Mouse (Mus musculus) fibroblast of lung, adult 2 months (primary cell): ENCODE measurements around the gene Mme.

Source experiments
- DNase-seq: peaks from one replicate; pipeline ENCODE4 v3.0.0-alpha.2; 2011; ENCODE audit warnings: low read depth

Mme gene

DNA sequence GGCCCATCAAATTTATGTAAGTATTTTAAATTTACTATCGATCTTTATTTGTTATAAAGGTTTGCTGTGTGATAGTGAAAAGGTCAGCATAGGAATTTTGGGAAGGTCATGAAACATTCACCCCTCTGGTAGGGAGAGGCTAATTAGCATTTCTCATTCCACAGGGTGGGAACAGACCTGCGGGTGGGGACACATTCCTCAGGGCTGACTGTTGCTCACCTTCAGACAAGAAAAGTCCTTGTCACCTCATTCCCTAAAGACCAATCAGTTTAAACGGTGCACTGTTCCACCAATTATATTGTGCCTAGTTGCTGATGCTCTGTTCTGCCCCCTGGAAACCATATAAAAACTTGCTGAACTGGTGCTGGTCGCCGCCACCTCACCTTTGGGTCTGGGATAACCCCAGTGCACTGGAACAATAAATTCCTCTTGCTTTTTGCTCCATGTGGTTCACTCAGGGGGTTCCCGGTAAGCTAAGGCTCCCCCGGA lies at the start of gene Mme:
Mme (plus strand) TSS at position 439 of the 489 bp plus-strand sequence.
- no peak for DNase-seq

DNA sequence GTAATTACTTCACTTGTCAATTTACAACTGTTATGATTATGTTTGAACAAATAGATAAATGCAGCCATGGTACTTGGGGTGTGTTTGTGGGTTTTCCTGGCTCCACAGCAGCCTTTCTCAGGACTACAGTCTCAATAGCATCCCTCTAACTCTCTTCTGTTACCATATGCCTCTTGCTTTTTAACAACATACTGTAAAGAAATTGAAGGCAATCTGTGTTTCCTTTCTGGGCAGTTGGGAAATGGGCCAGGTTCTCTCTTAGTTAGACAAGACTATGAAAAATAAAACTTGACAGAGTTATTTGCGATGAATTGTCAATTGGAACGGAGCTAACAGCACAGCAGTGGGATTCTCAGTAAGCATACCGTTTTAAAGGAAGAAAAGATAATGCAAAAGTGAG lies 44.8 kb upstream of the Mme start:
- no peak for DNase-seq

DNA sequence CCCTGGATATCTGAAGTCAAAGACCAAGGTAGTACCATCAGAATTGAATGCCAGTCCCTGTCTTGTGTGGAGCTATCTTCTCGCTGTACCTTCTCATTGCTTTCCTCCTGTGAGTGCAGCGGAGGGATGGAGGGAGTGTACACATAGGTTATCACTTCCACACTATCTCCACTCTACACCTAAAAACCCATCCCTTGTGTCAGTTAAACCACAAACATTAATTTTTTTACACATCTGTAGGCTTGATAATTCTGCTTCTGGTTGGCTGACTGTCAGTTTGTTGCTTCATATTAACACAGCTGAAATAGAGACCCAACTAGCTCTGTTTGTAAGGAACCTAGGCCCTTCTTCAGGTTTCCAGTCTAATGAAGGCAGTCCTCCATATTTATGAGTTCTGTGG lies 43.3 kb upstream of the Mme start:
- DNase-seq, result no peak

DNA sequence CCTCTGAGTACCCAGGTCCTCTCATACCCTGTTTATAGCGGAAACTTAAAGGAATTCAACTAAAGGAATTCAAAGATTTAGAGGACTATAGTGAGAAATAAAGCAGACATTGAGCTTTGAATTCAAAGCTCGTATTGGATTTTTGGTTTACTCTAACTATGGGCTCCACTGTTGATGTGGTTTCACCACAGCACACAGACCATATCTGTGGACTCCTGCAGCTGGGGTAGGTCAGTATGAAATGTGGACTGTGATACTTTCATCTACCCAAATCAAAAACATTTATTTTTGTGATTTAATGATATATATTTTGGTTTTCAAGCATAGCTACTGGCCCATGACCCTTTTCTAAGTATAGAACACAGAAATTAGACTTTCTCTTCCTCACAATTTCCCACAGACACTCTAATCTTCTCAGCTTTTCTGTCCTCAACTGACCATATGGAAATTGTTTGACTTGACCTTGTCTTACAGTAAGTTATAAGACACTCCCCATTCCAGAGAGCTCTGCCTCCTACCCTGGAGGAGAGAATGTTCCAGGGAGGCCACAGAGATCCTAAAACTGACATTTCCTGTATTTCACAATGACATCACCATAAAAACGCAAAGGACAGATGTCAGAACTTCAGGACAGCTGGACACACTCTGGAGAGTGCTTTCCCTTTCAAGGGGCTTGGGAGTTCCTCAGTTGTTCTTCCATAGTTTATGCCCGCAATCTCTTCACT lies 19.3 kb upstream of the Mme start:
- no peak for DNase-seq

DNA sequence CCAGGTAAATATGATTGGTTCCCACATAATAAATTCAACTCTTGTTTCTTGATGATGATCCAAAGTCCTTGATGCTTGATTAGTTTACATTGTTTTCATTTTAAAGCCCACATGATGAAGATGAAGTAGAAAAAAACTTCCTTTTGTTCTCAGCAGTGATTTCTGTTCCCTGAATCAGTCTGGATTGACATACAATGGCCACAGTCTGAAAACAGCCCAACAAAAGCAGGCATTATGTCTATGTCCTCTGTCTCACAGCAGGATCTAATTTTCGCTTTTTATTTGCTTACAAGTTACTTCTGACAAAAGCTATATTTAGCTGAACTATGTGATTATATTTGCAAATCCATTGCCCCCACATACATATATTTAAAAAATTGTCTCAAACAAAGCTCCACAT lies 17.7 kb upstream of the Mme start:
- DNase-seq, result no peak

DNA sequence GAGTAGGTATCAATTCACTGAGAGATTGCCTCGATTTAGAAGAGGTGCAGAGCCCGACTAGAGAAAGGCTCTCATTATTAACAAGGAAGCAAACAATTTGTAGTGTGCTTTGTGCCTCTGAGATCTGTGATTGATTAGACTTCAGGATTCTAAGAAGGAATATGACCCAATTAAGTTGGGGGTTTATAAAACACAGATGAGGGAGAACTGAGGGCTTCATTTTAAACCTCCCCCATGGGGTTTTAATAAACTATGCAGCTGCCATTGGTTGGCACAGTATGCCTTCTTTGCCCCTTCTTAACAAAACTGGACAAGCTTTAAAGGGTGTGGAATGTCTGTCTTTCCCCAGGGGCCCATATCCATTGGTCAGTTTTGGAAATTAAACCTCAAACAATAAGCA lies 5.4 kb upstream of the Mme start:
- no peak for DNase-seq

DNA sequence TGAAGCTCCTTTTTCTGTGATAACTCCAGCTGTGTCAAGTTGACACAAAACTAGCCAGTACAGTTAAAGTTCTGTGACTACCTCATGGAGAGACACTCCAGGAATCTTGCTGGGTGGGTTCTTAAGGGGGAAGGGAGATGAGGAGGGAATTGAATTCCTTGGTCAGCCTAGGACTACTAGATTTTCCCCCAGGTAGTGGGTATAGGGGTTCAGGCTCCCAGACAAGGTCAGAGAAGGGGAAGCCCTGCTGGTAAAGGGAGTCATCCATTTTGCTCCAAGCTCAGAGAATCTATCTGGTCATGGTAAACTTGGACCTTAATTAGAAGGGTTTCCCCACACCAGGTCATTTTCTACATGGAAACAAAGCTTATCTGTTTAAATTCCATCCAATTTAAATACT lies 2.4 kb downstream of the Mme start:
- DNase-seq, result no peak

DNA sequence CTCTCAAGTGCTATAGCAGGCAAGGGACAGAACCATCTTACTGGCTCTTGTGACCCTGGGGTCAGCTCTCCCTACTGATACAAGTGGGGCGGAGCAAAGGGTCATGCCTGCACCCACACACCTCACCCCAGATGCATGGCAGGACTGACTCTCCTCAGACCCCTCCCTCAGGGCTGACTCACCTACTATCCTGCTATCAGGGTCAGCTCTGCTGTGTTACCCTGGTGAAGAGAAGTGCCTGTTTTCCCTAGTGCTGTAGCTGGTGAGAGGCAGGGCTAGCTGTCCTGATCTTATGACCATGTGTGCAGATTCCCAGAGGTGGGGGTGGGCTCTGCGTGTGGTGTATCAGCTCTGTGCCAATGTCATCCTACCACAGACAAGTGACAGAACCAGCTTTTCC lies 30.8 kb downstream of the Mme start:
- DNase-seq, result no peak

DNA sequence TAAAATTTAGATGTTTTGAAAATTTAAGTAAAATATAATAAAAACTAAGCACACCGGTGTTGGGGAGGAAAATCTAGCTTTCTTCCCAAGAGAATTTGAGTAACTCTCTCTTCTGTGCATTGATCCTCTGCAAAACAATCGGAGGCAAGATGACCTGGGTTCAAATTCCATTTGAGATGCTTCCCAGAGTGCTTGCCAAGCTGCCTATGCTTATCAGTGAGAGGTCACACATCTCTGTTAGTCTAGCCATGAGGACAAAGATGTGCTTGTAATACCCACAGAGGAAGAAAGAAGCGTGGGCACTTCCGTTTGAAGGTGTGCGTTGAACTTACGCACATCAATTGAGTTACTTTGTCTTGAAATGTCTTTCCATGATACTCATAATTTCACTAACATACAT lies 53.0 kb downstream of the Mme start:
- no peak for DNase-seq

DNA sequence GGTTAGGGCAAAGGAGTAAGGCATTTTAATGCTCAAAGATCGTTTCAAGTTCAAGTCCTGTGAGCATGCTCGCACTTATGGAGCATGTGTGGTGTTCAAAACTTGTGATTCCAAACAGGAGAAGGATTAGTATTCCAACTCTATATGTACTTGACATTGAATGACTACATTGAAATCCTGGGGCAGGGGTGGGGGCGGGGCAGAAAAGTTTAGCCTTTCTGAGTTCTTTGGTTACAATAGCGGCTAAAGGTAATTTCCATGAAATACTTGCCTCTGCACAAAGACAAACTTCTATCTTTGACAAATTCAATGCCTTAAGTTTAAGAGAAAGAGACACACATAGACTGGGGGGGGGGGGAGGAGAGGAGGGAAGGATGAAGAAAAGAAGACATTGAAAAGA lies 53.5 kb downstream of the Mme start:
- no peak for DNase-seq

DNA sequence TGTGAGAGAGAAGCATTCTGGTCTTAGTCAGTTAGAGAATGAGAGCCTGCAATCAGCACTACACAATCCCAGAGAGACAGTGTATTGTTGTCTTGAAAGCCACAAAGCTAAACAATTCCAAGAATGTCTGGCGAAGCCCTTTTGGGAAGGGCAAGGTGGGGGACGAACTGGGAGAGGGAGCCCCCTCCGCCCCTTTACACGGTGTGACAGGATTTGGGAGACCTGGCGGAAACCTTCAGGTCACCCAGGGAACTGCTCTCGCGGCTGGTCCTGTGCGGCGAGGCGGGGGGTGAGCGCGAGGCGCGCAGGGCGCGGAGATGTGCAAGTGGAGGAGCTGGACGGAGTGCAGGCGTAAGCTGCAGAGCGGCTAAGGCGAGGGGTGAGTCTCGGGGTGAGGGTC lies 53.9 kb downstream of the Mme start:
- no peak for DNase-seq

DNA sequence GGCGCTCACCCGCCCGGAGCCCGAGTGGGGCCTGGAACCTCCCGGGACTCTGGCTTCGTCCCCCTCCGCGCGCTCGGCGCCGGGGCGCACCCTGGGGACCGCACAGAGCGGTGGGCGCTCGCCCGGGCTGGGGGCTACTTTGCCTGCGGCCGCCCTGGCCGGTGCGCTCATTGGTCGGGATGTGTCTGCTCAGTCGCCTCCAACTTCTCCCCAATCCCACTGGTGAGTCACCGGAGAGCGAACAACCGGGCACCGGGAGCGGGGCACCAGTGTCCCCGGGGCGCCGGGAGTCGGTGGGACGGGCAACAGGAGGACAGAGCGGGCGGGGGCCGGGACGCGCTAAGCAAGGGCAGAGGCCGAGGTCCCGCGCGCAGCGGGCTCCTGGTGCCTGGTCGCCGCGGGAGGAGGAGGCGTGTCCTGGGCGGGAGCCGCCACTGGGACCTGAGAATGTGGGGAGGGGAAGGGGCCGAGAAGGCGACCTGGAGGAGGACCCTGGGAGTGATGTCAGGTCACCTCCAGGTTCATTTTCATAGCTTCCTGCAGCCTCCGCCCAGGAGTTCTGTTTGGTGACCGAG lies 54.4 kb downstream of the Mme start:
- no peak for DNase-seq

DNA sequence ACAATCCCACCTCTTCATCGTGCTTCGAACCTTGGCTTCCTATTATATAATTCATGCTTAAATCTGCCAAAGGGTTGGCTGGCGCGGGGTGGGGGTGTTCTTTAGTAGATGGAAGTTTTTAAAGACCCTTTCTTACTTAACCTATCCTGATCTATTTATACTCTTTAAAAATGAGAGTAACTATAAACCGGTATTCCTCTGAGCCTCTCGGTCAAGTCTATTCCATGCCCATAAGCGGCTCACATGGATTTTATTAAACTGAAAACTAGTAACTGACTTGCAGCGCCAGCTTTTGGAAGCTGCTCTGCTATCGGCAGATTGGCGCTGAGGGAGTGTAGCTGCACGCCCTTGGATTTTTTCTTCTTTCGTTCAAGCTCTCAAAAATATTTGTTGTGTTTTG lies 55.1 kb downstream of the Mme start:
- no peak for DNase-seq

DNA sequence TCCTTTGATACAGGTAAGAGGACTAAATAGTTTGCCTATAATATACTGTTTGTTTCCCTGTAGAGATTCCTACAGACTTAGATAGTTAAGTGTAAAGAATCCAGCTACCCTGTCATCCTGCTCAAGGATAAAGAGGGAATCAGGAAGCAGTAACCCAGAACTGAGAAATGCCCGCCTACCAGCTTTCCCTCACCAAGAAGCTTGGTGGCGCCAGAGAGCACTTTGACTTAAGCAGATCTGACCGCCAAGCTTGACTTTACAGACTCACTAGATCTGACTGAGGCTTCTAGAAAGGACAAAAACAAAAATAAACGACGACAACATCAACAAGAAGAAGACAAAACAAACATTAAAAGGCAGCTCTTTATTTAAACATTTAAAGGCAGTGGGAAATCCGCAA lies 56.5 kb downstream of the Mme start:
- peak; percentile 56 for DNase-seq

DNA sequence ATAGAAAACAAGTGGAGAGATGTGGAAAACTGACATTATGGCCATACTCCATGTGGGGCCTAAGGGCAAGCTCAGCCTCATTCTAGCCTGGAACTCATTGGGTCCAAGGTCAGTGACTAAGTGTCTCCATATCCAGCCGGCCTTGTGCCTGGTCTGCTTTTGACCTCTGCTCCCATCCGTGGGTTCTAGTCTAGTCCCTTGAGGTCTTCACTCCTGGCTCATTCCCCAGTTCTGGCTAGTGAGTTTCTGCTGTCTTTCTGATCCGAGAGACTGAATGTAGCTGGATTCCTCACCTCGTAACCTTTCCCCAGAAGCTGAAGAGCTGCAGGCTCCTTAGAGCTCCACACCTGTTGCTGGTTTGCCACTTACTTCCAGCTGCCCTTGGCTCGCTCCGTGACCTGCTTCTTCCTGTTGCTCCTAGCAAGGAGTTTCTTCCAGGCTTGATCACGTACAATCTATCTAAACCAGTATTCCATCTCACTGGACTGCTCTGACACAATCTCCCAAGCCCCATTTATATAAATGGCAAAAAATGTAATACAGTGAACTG lies 73.9 kb downstream of the Mme start:
- no peak for DNase-seq

DNA sequence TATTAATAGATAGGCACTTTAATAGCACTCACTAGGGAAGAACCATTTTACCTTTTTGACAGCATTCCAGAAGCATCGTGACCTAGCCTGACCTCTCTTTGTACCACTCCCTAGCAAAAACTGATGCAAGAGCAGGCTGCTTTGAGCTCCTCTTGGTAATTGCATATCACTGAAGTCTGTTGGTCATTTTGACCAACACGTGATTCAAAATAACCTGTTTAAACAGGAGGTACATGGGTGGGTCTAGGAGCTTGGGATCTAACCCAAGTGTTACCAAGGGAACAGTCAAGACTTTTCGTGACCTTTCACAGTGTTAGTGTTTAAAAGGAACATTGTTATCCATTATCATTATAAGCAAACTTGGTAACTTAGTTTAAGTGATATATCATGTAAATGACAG lies 76.2 kb downstream of the Mme start:
- DNase-seq, result no peak

DNA sequence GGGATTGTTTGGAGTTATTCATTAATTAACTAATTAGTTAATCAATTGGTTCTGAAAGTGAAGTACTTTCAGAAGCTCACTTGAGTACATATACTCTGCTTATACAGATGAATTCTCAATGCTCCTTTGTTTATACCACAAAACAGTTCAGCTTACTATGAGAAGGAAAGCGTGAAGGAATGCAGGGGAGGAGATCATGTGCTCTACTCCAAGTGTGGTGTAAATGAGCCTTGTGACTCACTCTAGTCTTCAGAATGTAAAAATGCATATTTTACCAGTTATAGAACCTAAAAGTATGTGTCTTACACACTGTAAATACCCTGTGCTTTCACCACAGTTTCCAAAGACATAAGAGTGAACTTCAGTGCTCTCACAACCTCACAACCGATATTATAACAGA lies 84.3 kb downstream of the Mme start:
- DNase-seq, result no peak

DNA sequence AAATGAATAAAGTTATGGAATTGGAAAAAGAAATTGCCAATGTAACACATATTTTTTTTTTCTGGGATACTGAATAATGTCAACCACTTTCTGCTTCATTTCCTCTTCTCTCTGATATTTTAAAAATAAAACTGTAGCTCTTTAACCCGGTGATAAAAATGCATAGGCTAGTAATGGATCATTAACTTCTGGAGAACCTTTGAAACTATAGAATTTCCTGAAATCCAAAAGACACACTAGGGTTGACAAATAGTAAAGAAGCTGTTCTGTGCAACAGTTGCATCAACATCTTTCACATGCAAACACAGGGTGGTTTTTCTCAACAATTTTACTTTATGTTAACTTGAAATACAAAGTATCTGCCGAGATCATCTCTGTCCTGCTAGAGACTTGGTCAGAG lies 98.8 kb downstream of the Mme start:
- no peak for DNase-seq

DNA sequence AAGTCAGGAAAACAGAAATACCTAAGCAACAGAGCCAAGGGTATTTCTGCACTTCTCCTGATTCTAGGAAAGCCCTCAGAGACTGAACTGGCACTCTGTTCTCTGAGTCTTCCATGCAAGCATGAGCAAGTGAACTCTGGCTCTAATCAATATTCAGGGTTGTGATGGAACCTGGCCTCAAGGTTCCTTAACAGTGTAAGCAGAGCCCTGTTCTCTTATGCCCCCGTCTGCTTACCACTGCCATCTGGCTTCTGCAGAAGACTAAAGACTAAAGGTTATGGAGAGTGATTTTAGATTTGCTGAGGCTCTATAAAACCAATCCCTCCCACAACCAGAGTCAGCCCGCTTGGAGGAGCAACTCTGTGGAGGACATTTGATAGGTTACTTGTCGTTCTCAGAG lies 99.2 kb downstream of the Mme start:
- no peak for DNase-seq

DNA sequence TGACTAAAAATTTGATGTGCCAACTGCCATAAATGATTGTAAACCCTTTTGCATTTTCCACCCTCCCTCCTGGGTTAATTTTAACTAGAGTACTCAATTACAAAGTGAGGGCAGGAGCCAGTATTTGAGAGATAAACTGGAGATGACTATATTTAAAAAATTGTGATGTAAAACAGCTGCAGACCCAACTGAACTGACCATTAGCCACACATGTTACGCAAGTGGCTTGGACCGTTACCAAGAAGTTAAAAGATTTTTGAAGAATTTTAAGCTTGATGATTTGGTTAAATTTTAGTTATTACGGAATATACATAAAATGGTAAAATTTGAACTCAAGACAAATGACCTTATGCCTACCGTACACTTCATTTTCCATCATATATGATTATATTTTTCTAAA lies 100.1 kb downstream of the Mme start:
- no peak for DNase-seq

DNA sequence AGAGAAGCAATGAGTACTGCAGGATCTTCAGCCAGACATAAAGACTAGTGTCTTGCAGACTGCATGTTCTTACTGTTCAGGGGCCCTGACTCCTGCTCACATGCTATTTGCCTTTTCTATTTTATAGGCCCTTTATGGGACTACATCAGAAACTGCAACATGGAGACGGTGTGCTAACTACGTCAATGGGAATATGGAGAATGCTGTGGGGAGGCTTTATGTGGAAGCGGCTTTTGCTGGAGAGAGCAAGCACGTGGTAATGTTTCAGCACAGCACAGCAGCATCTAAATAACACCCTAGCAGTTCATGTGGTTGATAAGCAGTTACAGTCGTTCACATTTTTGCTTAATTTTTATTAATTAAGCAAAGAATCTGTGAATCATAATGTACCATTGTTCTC lies 103.7 kb downstream of the Mme start:
- no peak for DNase-seq

DNA sequence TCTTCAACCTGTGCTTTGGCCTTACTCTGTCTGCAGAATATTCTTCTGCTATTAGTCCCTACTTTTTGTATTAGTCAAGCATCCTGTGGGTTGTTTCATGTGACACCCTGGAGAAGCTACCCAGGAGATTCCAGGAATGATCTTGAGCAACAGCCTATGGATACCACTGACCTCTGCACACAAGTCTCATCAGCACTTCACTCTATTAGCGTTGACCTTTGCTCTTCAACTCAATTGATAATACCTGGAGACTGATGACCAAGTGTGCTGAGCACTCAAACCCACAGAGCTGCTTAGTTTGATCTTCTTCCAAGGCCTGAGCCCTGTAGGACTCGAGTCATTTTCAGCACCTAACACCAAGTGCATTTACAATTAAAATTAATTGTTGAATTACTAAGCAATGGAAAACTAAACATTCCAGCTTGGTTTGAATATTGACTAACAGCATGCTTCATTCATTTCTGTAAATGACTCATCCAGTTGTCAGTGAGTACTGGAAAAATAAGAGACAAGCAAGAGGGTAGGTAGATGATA lies 107.6 kb downstream of the Mme start:
- DNase-seq, result no peak

DNA sequence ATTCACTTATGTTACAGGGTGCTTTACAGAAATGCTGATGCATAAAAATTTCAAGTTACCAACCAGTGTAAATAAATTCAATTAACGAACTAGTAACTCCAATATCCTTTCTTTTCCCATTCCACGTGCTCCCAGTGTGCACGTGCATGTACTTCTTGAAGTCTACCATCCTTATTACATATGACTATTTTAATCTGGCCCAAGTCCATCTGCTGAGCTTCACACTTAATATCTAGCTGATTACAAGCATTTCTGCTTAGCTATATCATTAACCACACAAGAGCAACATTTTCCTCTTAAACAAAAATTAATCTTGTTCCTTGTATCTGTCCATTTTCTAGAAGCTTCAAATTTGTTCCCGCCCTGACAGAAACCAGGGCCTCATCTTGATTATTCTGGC lies 108.9 kb downstream of the Mme start:
- DNase-seq, result no peak

DNA sequence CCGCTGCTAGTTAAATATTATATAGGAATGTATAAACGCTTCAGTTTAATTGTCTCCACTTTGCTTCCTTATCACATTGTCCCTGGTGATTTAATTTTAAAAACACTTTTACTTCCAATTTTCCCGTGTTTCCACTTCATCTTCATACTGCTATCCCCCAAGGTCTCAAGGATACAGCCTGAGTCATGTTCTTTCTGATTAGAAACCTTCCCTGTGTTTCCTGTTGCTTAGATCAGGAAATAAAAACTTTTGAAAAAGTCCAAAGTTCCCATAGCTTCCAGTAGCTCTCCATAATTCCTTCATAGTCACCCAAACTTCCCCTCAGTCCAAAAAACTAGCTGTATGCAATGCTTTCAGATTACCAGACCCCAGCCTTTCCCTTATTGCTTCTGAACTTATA lies 109.4 kb downstream of the Mme start:
- DNase-seq, result no peak
